Mouse (Mus musculus) activated CD4-positive, CD25-positive, alpha-beta regulatory T cell, adult 4 months (primary cell): ENCODE results near the gene Gm9970. TPM values are rescaled to one million over a fixed set of nuclear protein-coding genes. Genes with fewer than 3 reads are reported as not detected.

ENCODE experiments used
- ATAC-seq: one replicate; pipeline ENCODE4 v1.8.0; 2017
- polyA plus RNA-seq, 2 experiments: library from polyadenylated mRNA; unstranded; fragments of 100-300 nt; shearing (Covaris generic); gene quantifications; one replicate each; pipeline ENCODE4 v1.2.1; 2017

Gene Gm9970
- polyA plus RNA-seq, result not detected

GRCm38 (mm10) chr5:31240637-31241521 lies at the start of gene Gm9970, which contains the start of gene Nrbp1:
Gene Gm9970, minus strand, starts transcription at chr5:31241232.
Gene Nrbp1, plus strand, starts transcription at chr5:31240864.
- peak; percentile 94 for ATAC-seq

- no peak for ATAC-seq
Observed at GRCm38 (mm10) chr5:31289626-31290230, 48.7 kb upstream of the Gm9970 start.

GRCm38 (mm10) chr5:31288655-31289054 lies 47.6 kb upstream of the Gm9970 start:
- no peak for ATAC-seq

DNA sequence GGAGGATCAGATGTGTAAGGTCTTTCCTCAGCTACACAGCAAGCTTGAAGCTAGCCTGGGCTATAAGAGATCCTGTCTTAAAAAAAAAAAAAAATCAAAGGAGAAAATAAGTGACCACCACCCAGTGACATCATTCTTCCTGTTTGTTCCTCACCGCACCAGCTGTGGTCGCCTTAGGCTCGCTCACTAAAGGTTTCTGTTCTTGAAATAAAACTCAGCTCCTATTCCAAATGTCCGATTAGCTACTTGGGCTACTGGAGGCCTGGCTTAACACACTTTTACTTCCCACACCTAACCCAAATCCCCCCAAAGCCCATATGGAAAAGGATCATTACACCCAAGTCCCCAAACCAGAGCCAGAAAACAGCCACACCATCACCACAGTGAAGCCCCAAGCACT lies 47.2 kb upstream of the Gm9970 start:
- ATAC-seq, result no peak

- ATAC-seq, result peak; percentile 19
Observed at GRCm38 (mm10) chr5:31279245-31279988, 38.4 kb upstream of the Gm9970 start.

- no peak for ATAC-seq
Observed at GRCm38 (mm10) chr5:31273018-31273417, 32.0 kb upstream of the Gm9970 start.

DNA sequence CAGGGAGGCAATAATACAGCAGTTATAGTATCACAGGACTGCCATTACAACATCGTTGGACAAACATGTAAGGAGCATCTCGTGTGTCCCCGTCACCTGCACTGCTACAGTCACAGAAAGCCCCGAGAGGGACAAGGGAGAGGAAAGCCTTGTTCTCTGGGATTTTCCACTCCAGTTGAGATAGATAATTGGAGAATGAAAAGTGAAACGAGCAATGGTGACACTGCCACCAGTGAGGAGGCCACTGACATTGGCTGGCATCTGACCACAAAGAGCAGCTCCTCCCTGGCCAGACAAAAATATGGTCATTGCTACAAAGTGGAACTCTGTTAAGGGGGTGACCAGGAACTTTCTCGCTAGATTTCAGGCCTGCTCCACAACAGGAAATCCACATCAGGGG lies 26.7 kb upstream of the Gm9970 start:
- no peak for ATAC-seq

GRCm38 (mm10) chr5:31266101-31266500 lies 25.1 kb upstream of the Gm9970 start:
- ATAC-seq, result no peak

DNA sequence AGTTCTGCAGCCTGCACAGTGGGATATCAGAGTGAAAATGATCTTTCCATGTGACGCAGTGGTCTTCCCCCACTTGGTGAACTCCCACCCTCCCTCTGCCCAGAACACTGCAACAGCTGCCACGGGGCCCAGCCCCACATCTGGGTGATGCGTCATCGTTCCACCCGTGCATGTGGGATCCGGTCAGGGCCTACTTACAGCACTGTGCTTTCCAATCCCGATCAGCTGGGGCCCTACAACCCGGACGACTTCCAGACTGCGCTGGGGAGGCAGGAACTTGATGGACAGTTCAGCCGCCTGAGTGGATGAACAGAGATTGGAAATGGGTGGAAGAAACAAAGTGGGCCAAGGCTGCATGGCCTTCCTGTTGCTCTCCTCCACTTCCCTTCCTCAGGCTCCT lies 16.6 kb upstream of the Gm9970 start:
- no peak for ATAC-seq

DNA sequence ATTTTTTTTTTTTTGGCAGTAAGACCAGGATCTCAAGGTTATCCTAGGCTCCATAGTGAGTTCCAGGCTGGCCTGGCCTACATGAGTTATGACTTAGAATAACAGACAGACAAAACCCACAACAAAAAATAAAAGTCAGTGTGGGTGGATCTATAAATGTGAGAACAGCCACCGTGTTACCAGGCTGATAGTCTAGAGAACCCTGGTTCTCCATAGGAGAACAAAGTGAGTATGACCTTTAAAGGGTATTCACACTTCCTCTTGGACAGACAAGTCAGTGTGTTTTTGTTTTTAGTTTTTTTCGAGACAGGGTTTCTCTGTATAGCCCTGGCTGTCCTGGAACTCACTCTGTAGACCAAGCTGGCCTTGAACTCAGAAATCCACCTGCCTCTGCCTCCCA lies 14.9 kb upstream of the Gm9970 start:
- no peak for ATAC-seq

DNA sequence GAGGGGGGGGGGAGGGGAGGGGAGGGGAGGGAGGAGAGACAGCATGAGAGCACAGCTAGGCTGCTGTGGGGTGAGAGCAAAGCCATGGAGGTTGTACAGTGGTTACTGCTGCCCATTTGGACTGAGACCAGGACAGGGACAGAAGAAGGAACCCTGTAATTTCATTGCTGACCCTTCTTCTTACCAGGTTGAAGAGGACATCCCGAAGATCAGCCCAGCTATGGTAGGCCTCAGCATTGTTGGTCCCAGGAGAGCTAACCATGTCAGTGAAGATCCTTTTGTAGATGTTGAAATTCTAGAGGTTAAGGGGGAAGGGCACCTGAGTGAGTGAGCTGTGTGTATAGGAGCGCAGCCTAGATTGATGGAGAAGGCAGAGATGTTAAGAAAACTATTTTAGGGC lies 14.3 kb upstream of the Gm9970 start:
- ATAC-seq, result no peak

GRCm38 (mm10) chr5:31254901-31255300 lies 13.9 kb upstream of the Gm9970 start:
- no peak for ATAC-seq

- no peak for ATAC-seq
Observed at GRCm38 (mm10) chr5:31254452-31254851, 13.4 kb upstream of the Gm9970 start.

DNA sequence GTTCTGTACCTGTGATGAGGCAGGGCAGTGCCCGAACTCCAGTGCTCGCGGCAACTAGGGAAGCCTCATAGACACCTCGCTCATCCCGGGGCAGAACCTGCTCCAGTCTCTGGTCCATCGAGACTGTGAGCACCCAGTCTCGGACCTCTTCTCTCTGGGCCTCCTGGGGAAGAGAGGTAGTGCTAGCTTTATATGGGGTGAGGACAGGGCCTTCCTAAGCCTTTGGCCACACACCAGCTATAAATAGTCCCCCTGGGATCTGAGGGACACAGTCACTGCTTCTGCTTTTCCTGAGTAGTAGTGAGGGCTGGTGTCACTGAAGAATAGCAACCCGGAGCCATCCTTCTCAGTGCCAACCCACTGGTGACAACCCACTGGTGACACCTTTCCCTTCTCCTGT lies 12.8 kb upstream of the Gm9970 start:
- no peak for ATAC-seq

GRCm38 (mm10) chr5:31252795-31253545 lies 11.9 kb upstream of the Gm9970 start:
- no peak for ATAC-seq

DNA sequence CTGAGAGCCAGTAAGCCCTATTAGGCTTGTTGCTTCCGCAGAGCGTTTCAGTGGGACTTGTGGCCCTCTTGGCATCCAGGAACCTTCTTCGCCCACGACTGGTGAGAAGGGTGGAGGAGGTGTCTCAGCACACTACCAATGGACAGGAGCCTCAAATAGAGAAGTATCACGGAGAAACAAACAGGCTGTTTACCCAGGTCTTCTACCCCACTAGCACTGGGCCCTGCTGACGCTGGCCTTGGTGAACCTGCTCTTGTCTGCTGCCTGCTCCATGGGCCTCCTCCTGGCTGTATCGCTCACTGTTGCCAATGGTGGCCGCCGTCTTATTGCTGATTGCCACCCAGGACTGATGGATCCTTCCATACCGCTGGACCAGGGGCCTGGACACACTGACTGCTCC lies 11.1 kb upstream of the Gm9970 start:
- no peak for ATAC-seq

GRCm38 (mm10) chr5:31251541-31252101 lies 10.6 kb upstream of the Gm9970 start, which contains the start of gene Krtcap3:
Gene Krtcap3, plus strand, starts transcription at chr5:31251691.
- ATAC-seq, result peak; percentile 41

DNA sequence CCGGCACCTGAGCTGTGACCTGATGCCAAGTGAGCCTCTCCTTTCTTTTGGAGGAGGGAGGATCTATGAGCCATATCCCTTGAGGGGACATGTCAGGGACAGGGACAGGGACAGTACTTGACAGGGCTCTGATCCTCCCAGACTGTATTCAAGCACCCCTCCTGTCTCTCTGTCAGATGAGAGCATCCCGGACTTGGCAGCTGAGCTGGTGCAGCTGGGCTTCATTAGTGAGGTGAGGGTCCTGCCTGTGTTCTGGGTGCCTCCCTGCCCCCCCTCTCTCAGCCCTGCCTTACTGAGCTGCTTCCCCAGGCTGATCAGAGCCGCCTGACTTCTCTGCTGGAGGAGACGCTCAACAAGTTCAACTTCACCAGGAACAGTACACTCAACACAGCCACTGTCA lies 9.7 kb upstream of the Gm9970 start:
- ATAC-seq, result no peak

GRCm38 (mm10) chr5:31242191-31242590 lies 1.2 kb upstream of the Gm9970 start:
- ATAC-seq, result no peak

GRCm38 (mm10) chr5:31241522-31242034 lies 546 bp upstream of the Gm9970 start:
- peak; percentile 31 for ATAC-seq

- ATAC-seq, result no peak
Observed at GRCm38 (mm10) chr5:31226641-31227040, 14.4 kb downstream of the Gm9970 start.

GRCm38 (mm10) chr5:31222696-31223095 lies 18.3 kb downstream of the Gm9970 start:
- ATAC-seq, result no peak
